Mouse (Mus musculus): ENCODE data around the gene Txndc15.

DNA sequence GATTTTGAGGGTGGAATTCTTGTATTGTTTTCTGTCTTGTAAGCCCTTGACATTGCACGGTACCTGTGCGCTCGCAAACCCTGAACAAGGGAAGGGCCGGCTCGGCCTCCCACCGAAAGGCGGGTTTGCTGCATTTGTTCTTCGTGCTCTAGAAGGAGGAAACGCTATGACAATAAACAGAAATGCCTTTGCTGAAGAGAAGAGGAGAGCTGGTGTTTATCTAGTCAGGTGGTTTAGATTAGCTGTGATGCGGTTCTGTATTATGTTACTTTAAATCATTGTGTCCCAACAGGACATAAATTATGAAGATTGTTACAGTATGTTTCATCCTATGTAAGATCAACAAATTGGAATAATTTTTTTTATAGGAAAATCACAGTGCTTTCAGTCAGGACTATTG lies 47.0 kb downstream of the Txndc15 start:
- TF ChIP-seq CTCF (IDR thresholded peaks at IDR 0.05; ENCODE audit: low read depth), result no peak
- no peak for TF ChIP-seq EP300 (optimal IDR thresholded peaks at IDR 0.05)
